Comparison of ENCODE assay signal across 14 mouse cellular contexts in the genomic region with DNA sequence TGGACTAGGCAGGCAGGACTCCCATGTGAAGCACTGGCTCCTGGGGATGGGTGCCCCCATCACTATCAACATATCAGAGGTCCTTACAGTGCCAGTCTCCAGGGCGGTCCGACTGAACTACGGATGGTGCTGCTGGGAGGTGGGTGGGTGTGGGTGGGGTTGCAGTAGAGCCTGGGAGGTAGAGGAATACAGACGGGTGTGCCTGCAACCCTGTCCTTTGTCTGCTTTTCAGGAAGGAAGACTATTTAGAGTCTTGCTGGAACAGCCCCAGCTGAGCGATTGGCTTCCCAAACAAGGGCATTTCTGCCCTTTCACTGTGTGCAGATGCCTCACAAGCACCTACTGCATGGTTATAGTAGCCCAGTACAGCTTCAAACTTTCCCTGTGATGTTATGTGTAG. TPM values are rescaled to one million over a fixed set of nuclear protein-coding genes. Genes with fewer than 3 reads are reported as not detected.
DNase-seq lines count a peak whose midpoint lies in the region; ATAC-seq and TF ChIP-seq lines count a peak whose summit lies in the region.
"Had no signal": no experiment of that assay in that cellular context is flagged by ENCODE, and none has a peak within 500 bp of the region (broad histone marks: within the 10 kb centered on the region; RNA-seq: fewer than 3 reads in every experiment).

No protein-coding gene starts in this region.

- no peaks in the 10 kb centered on the region for H3K9me3 ChIP-seq in heart, embryonic 11.5 days (replicated peaks; ENCODE audit: control insufficient read depth, low read length)
- no peaks in the 10 kb centered on the region for H3K9me3 ChIP-seq in lung, embryonic 16.5 days (ENCODE audit: control insufficient read depth, low read length)
- no peaks in the 10 kb centered on the region for H3K9me3 ChIP-seq in intestine, postnatal 0 days (ENCODE audit: control insufficient read depth)
- H3K9me3 ChIP-seq: embryonic facial prominence, embryonic 15.5 days had no signal

- 0 out of 2 replicates have a peak, but pooled peaks cover 2% of the 10 kb centered on the region for H3K79me2 ChIP-seq in heart, adult 2 months (replicated peaks; ENCODE audit: control insufficient read depth, insufficient read depth, low read length)

- no peak for ATAC-seq in heart, embryonic 11.5 days (replicated peaks; ENCODE audit: insufficient number of reproducible peaks, low FRiP score, low TSS enrichment)
- peak; percentile 76 for ATAC-seq in lung, embryonic 16.5 days (ENCODE audit: low read depth)
- ATAC-seq in intestine, postnatal 0 days = no peak

- H3K4me3 ChIP-seq in heart, adult 2 months = no peak overlapping the region
- H3K4me3 ChIP-seq in heart, embryonic 11.5 days (ENCODE audit: low read depth, low read length) = no peak overlapping the region
- H3K4me3 ChIP-seq in lung, embryonic 16.5 days (ENCODE audit: low read length) = no peak overlapping the region
- H3K4me3 ChIP-seq in intestine, postnatal 0 days (ENCODE audit: low read depth, low read length) = no peak overlapping the region
- H3K4me3 ChIP-seq: embryonic facial prominence, embryonic 15.5 days had no signal

- 40% methylated on average over 5 of the region's 5 CpGs for WGBS in heart, adult 2 months
- WGBS in heart, embryonic 11.5 days (ENCODE audit: insufficient replicate concordance) = 69% methylated on average over 5 of the region's 5 CpGs
- WGBS in lung, embryonic 16.5 days = 70% methylated on average over 5 of the region's 5 CpGs
- 80% methylated on average over 5 of the region's 5 CpGs for WGBS in intestine, postnatal 0 days

- H3K27me3 ChIP-seq in heart, adult 2 months (ENCODE audit: control insufficient read depth, insufficient read depth, low read length) = no peaks in the 10 kb centered on the region
- no peaks in the 10 kb centered on the region for H3K27me3 ChIP-seq in heart, embryonic 11.5 days (ENCODE audit: control insufficient read depth, insufficient read depth, low read length)
- no peaks in the 10 kb centered on the region for H3K27me3 ChIP-seq in lung, embryonic 16.5 days (ENCODE audit: control insufficient read depth, insufficient read depth, low read depth, low read length)
- H3K27me3 ChIP-seq in intestine, postnatal 0 days (replicated peaks; ENCODE audit: control insufficient read depth, insufficient read depth, low read length) = no peaks in the 10 kb centered on the region
- H3K27me3 ChIP-seq: embryonic facial prominence, embryonic 15.5 days had no signal

- H3K9ac ChIP-seq in heart, adult 2 months (ENCODE audit: low read depth, low read length) = no peak overlapping the region
- no peak overlapping the region for H3K9ac ChIP-seq in heart, embryonic 11.5 days (ENCODE audit: low read depth, low read length)
- H3K9ac ChIP-seq in lung, embryonic 16.5 days (ENCODE audit: low read length) = no peak overlapping the region
- no peak overlapping the region for H3K9ac ChIP-seq in intestine, postnatal 0 days (ENCODE audit: low read depth, low read length)
- H3K9ac ChIP-seq: embryonic facial prominence, embryonic 15.5 days had no signal

- TF ChIP-seq POLR2A in heart, adult 2 months (IDR thresholded peaks at IDR 0.05; ENCODE audit: insufficient read depth, low read depth, low read length) = peak; percentile 28; the same call in 1 of the 2 replicates

- TF ChIP-seq CTCF in heart, adult 2 months (IDR thresholded peaks at IDR 0.05) = no peak
- TF ChIP-seq CTCF in intestine, postnatal 0 days (IDR thresholded peaks at IDR 0.05; ENCODE audit: low read depth) = no peak

- peak in 1 of 2 experiments; percentile 66 for DNase-seq in heart, adult 2 months
- DNase-seq in heart, adult 9 months (ENCODE audit: low spot score in 2 of 2) = peak; percentile 33 to 59
- peak; percentile 58 to 71 for DNase-seq in kidney, postnatal 25 days
- no peak for DNase-seq in cerebellum, adult 9-11 months
- no peak for DNase-seq in adrenal gland, postnatal 25 days
- DNase-seq: cerebellum, postnatal 36 days; right cerebral cortex, adult 18-20 months; thymus, postnatal 25 days had no signal

- TF ChIP-seq EP300 in heart, adult 2 months (IDR thresholded peaks at IDR 0.05; ENCODE audit: insufficient read depth, low read depth, low read length) = peak; percentile 74; the same call in 1 of the 2 replicates

- peaks cover 13% of the 10 kb centered on the region for H3K4me1 ChIP-seq in heart, adult 2 months (ENCODE audit: control insufficient read depth, insufficient read depth, low read length)
- H3K4me1 ChIP-seq in heart, embryonic 11.5 days (ENCODE audit: control insufficient read depth, insufficient read depth, low read length) = peaks cover 25% of the 10 kb centered on the region
- H3K4me1 ChIP-seq in lung, embryonic 16.5 days (replicated peaks; ENCODE audit: control insufficient read depth, insufficient read depth, low read length) = no peaks in the 10 kb centered on the region
- H3K4me1 ChIP-seq in intestine, postnatal 0 days (replicated peaks; ENCODE audit: control insufficient read depth, insufficient read depth, low read length) = no peaks in the 10 kb centered on the region
- H3K4me1 ChIP-seq: embryonic facial prominence, embryonic 15.5 days had no signal

- H3K4me2 ChIP-seq in heart, embryonic 11.5 days = no peak overlapping the region
- no peak overlapping the region for H3K4me2 ChIP-seq in lung, embryonic 16.5 days (ENCODE audit: low read depth, low read length)
- no peak overlapping the region for H3K4me2 ChIP-seq in intestine, postnatal 0 days (replicated peaks; ENCODE audit: low read depth)
- H3K4me2 ChIP-seq: embryonic facial prominence, embryonic 15.5 days had no signal

- intact Hi-C loops in heart, adult 2 months (cut with DNase I) = loop anchor here (2.0 kb wide), 1 partner anchor 36 kb away; no protein-coding TSS in a partner anchor

- peaks cover 3% of the 10 kb centered on the region; the same call in 1 of the 2 replicates for H3K36me3 ChIP-seq in heart, adult 2 months (ENCODE audit: control insufficient read depth, insufficient read depth, low read length)
- peaks cover 20% of the 10 kb centered on the region for H3K36me3 ChIP-seq in heart, embryonic 11.5 days (ENCODE audit: control insufficient read depth, insufficient read depth, low read length)
- H3K36me3 ChIP-seq in lung, embryonic 16.5 days (ENCODE audit: control insufficient read depth, insufficient read depth, low read length) = peaks cover 30% of the 10 kb centered on the region
- peaks cover 10% of the 10 kb centered on the region for H3K36me3 ChIP-seq in intestine, postnatal 0 days (ENCODE audit: control insufficient read depth, insufficient read depth)

- peak overlapping the region; percentile 83 for H3K27ac ChIP-seq in heart, adult 2 months
- no peak overlapping the region for H3K27ac ChIP-seq in heart, embryonic 11.5 days (ENCODE audit: low read depth, low read length)
- peak overlapping the region; percentile 49 for H3K27ac ChIP-seq in lung, embryonic 16.5 days (ENCODE audit: low read length)
- no peak overlapping the region for H3K27ac ChIP-seq in intestine, postnatal 0 days (ENCODE audit: low read depth, low read length)
- H3K27ac ChIP-seq: embryonic facial prominence, embryonic 15.5 days; kidney, postnatal 0 days; macrophage had no signal

RNA-seq across cellular contexts. Expression of a gene that starts 19.1 kb away (rescaled TPM):
- total RNA-seq in heart, adult 2 months (2021) = 10 to 100 TPM; 13.1 to 16.5 TPM
- 26.2 and 27.7 TPM in 2 replicates for polyA plus RNA-seq in heart, adult 2 months (2012; rRNA removed)
- 25.6 and 29.5 TPM in 2 replicates for polyA plus RNA-seq in heart, embryonic 11.5 days (2014; fragmentation: Nextera tagmentation; extraction: Ambion mirVana)
- 34.3 and 34.7 TPM in 2 replicates for polyA plus RNA-seq in lung, embryonic 16.5 days (2015; fragmentation: Nextera tagmentation; extraction: Ambion mirVana)
- 4.1 and 4.7 TPM in 2 replicates for polyA plus RNA-seq in intestine, postnatal 0 days (2015; fragmentation: Nextera tagmentation; extraction: Ambion mirVana)
- total RNA-seq in adrenal gland, postnatal 25 days (2021) = 33.3 and 42.1 TPM in 2 replicates

Comparison
In these comparisons a context has a peak if more than half of its experiments do, and no peak if none do; other contexts are left out.
1. H3K27ac ChIP-seq: peak in heart, adult 2 months (single experiment) and lung, embryonic 16.5 days (single experiment); none in heart, embryonic 11.5 days (single experiment) and intestine, postnatal 0 days (single experiment).
2. DNase-seq: peak in heart, adult 9 months (2 of 2) and kidney, postnatal 25 days (2 of 2); none in cerebellum, adult 9-11 months (single experiment) and adrenal gland, postnatal 25 days (single experiment).